Mouse (Mus musculus): ENCODE results near the gene Heatr5a. TPM values are rescaled to one million over a fixed set of nuclear protein-coding genes. Genes with fewer than 3 reads are reported as not detected.

Gene Heatr5a
- polyA plus RNA-seq, 1 experiment: 14.3 TPM

DNA sequence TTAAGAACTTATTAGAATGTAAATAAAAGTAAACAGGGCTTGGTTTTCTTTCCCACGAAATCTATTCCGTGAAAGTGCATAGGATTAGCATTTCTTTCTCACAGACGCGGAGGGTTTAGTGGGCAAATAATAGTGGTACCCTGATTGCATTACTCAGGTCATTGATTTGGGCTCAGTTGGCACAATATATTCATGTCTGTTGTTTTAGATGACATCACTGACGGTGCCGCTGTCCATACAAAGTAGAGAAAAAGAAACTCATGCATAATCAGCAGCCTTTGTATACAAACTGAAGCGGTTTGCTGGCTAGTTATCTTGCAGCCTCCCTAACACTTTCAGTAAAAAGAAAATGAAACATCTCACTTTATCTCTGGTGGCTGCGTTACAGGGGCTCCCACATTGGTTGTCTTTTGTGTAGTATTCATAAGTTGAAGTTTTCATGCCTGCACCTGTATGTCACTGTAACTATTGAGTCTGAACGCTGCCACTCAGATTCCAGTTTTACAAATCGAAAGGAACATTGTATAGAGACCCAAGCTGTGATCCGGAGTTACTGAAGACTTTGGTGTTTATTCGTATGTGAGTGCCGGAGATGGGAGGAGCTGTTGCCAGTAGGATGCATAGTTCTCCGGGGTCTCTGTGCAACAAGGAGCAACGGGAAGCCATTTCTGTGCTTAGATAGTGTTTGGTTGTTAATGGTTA lies 39.0 kb upstream of the Heatr5a start:
- no peaks in the 10 kb centered on the region for H3K27me3 ChIP-seq (ENCODE audit: control insufficient read depth, insufficient read depth, insufficient read length)
- no peak overlapping the region for H3ac ChIP-seq (ENCODE audit: control insufficient read depth, insufficient read length, low read depth)
- no peaks in the 10 kb centered on the region for H3K79me2 ChIP-seq (ENCODE audit: control insufficient read depth, insufficient read depth)
- TF ChIP-seq MAX (IDR thresholded peaks at IDR 0.05): no peak
- no peak for TF ChIP-seq MYOD1 (IDR thresholded peaks at IDR 0.05; ENCODE audit: control insufficient read depth, insufficient read length, low read depth)
- TF ChIP-seq CTCF (IDR thresholded peaks at IDR 0.05; ENCODE audit: control insufficient read depth, insufficient read depth, insufficient read length): no peak
- no peaks in the 10 kb centered on the region for H3K36me3 ChIP-seq (ENCODE audit: control insufficient read depth, insufficient read depth)
- no peak overlapping the region for H3K4me3 ChIP-seq (ENCODE audit: insufficient read depth, poor library complexity, severe bottlenecking)
- H3K79me3 ChIP-seq (ENCODE audit: low read depth): no peaks in the 10 kb centered on the region

DNA sequence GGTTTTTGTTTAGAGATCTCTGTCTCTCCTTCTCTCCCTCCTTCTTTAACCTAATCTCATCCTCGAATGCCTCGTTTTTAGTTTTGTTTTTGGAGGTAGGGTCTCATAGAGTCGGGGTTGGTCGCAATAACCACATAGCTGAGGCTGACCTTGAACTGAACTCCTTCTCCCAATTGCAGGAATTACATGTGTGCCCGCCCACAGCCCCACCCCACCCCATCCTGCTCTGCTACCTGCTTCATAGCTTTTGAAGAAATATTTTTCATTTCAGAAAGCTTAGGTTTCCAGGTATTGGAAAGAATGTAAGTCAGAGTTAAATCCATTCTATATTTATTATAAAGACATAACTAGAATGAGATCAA lies 35.5 kb upstream of the Heatr5a start:
- Histone ChIP-seq H3K79me2 (ENCODE audit: control insufficient read depth, insufficient read depth) (no peaks in the 10 kb centered on the region), H3K36me3 (ENCODE audit: control insufficient read depth, insufficient read depth) (no peaks in the 10 kb centered on the region), H3K79me3 (ENCODE audit: low read depth) (no peaks in the 10 kb centered on the region), H3ac (ENCODE audit: control insufficient read depth, insufficient read length, low read depth) (no peak overlapping the region), H3K27me3 (ENCODE audit: control insufficient read depth, insufficient read depth, insufficient read length) (no peaks in the 10 kb centered on the region), H3K4me3 (ENCODE audit: insufficient read depth, poor library complexity, severe bottlenecking) (no peak overlapping the region)
- TF ChIP-seq MYOD1 (IDR thresholded peaks at IDR 0.05; ENCODE audit: control insufficient read depth, insufficient read length, low read depth) (no peak), MYOG (IDR thresholded peaks at IDR 0.05; ENCODE audit: control insufficient read depth, extremely low read depth, insufficient read length) (no peak), FOSL1 (IDR thresholded peaks at IDR 0.05; ENCODE audit: insufficient read depth, low read length, poor library complexity, severe bottlenecking) (no peak), USF1 (IDR thresholded peaks at IDR 0.05; ENCODE audit: low read depth) (no peak), MAX (IDR thresholded peaks at IDR 0.05) (no peak), CTCF (IDR thresholded peaks at IDR 0.05; ENCODE audit: control insufficient read depth, insufficient read depth, insufficient read length) (no peak), CEBPB (IDR thresholded peaks at IDR 0.05; ENCODE audit: low read depth) (no peak)

DNA sequence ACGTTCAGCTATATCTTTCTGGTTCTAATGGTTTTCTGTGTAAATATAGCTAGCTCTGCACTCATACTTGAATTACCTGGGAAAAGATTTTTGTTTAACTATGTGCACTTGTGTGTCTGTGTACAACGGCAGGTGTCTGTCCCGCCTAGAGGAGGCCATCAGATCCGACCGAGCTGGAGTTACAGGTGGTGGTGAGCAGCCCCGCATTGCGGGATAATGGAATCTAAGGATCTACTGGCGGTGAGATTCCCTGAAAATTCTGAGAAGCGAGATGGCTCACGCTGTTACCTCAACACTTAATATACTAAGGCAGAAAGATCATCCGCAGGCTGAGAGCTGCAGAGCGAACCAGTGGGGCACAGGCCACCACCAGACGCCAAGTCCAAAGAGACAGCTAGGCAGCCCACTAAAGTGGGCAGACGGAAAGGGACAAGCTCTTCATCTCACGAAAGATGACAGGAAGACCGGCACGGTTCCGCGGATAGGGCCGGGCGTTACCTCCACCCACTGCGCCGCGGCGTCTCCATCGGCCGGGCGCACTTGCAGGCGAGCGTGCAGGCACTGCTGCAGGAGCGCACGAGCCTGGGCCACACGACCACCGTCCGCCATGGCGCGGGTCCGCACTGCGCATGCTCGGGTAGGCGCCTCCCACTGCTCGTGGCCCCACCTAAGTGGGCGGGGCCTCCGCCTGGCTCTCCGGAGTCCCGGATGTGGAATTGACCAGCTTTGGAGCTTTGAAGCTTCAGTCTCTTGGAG lies 34.9 kb upstream of the Heatr5a start, which contains the start of gene Dtd2:
Gene Dtd2 (minus strand): TSS at position 625 of the 756 bp plus-strand sequence.
- no peaks in the 10 kb centered on the region for H3K79me2 ChIP-seq (ENCODE audit: control insufficient read depth, insufficient read depth)
- H3K36me3 ChIP-seq (ENCODE audit: control insufficient read depth, insufficient read depth): no peaks in the 10 kb centered on the region
- H3K79me3 ChIP-seq (ENCODE audit: low read depth): no peaks in the 10 kb centered on the region
- TF ChIP-seq CEBPB (IDR thresholded peaks at IDR 0.05; ENCODE audit: low read depth): no peak
- TF ChIP-seq FOSL1 (IDR thresholded peaks at IDR 0.05; ENCODE audit: insufficient read depth, low read length, poor library complexity, severe bottlenecking): no peak
- TF ChIP-seq CTCF (IDR thresholded peaks at IDR 0.05; ENCODE audit: control insufficient read depth, insufficient read depth, insufficient read length): no peak
- TF ChIP-seq MYOG (IDR thresholded peaks at IDR 0.05; ENCODE audit: control insufficient read depth, extremely low read depth, insufficient read length): no peak
- H3K4me3 ChIP-seq (ENCODE audit: insufficient read depth, poor library complexity, severe bottlenecking): peak within 1 kb of the TSS; percentile 63
- peak within 1 kb of the TSS; percentile 97 for H3ac ChIP-seq (ENCODE audit: control insufficient read depth, insufficient read length, low read depth)
- no peaks in the 10 kb centered on the region for H3K27me3 ChIP-seq (ENCODE audit: control insufficient read depth, insufficient read depth, insufficient read length)

DNA sequence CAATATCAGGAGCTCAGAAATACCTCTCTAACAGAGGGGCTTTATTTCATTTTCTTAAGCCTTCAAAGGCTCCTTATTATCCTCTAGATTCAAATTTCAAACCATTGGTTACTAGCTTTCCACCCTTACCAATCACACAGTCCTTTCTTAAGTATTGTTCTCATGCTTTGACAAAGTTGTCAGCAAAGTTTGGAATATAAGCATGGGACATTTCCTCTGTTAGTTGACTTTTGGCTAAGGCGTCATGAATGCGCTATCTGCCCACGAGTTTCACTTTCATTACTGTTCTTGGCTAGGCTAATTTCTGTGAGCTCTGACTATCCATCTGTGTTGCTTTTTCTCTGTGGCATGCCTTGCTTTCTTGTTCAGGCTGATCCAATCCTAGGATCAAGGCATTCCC lies 31.6 kb upstream of the Heatr5a start:
- no peak overlapping the region for H3K4me3 ChIP-seq (ENCODE audit: insufficient read depth, poor library complexity, severe bottlenecking)
- H3K27me3 ChIP-seq (ENCODE audit: control insufficient read depth, insufficient read depth, insufficient read length): no peaks in the 10 kb centered on the region
- no peak overlapping the region for H3ac ChIP-seq (ENCODE audit: control insufficient read depth, insufficient read length, low read depth)
- peaks cover 5% of the 10 kb centered on the region for H3K36me3 ChIP-seq (ENCODE audit: control insufficient read depth, insufficient read depth)
- H3K79me3 ChIP-seq (ENCODE audit: low read depth): no peaks in the 10 kb centered on the region
- no peaks in the 10 kb centered on the region for H3K79me2 ChIP-seq (ENCODE audit: control insufficient read depth, insufficient read depth)
- TF ChIP-seq USF1 (IDR thresholded peaks at IDR 0.05; ENCODE audit: low read depth) (no peak), FOSL1 (IDR thresholded peaks at IDR 0.05; ENCODE audit: insufficient read depth, low read length, poor library complexity, severe bottlenecking) (no peak), MYOG (IDR thresholded peaks at IDR 0.05; ENCODE audit: control insufficient read depth, extremely low read depth, insufficient read length) (no peak), CEBPB (IDR thresholded peaks at IDR 0.05; ENCODE audit: low read depth) (no peak), MYOD1 (IDR thresholded peaks at IDR 0.05; ENCODE audit: control insufficient read depth, insufficient read length, low read depth) (no peak), MAX (IDR thresholded peaks at IDR 0.05) (no peak), CTCF (IDR thresholded peaks at IDR 0.05; ENCODE audit: control insufficient read depth, insufficient read depth, insufficient read length) (no peak)

DNA sequence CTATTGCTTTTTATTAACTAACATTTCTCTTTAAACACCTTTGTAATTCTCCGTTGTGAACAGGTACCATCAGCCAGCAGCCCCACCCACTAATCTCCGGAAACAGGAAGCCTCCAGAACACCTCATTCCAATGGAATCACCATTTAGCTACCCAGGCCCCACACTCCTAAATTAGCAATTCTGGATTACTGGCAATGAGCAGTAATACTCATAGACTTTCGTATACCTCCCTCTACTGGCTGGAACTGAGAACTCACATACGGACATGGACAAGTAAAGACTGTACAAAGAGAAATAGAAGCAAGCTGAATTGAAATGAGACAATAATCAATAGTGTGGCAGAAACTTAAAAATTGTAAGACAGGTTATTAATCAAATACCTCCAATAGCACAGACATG lies 30.4 kb upstream of the Heatr5a start:
- H3K79me2 ChIP-seq (ENCODE audit: control insufficient read depth, insufficient read depth): no peaks in the 10 kb centered on the region
- peaks cover 5% of the 10 kb centered on the region for H3K36me3 ChIP-seq (ENCODE audit: control insufficient read depth, insufficient read depth)
- no peak overlapping the region for H3ac ChIP-seq (ENCODE audit: control insufficient read depth, insufficient read length, low read depth)
- H3K79me3 ChIP-seq (ENCODE audit: low read depth): no peaks in the 10 kb centered on the region
- TF ChIP-seq MYOD1 (IDR thresholded peaks at IDR 0.05; ENCODE audit: control insufficient read depth, insufficient read length, low read depth) (no peak), CTCF (IDR thresholded peaks at IDR 0.05; ENCODE audit: control insufficient read depth, insufficient read depth, insufficient read length) (peak; percentile 3)
- no peak overlapping the region for H3K4me3 ChIP-seq (ENCODE audit: insufficient read depth, poor library complexity, severe bottlenecking)
- H3K27me3 ChIP-seq (ENCODE audit: control insufficient read depth, insufficient read depth, insufficient read length): no peaks in the 10 kb centered on the region
